Mouse (Mus musculus) liver, embryonic 12.5 days (tissue): ENCODE results near the gene Tmprss11f. TPM values are rescaled to one million over a fixed set of nuclear protein-coding genes. Genes with fewer than 3 reads are reported as not detected.

Experiments
- ATAC-seq: fragments of 200-750 bp; cut with Nextera tagmentation; 2 replicates; pipeline ENCODE4 v1.8.0; 2017; ENCODE audit warnings: moderate number of reproducible peaks, mild to moderate bottlenecking, moderate library complexity
- H3K27ac ChIP-seq: fragments of 300-500 bp; sonication (generic); 2 replicates; pipeline ENCODE4 v1.5.1; 2016; ENCODE audit warnings: mild to moderate bottlenecking
- H3K27me3 ChIP-seq: fragments of 300-500 bp; sonication (generic); replicated peaks from 2 replicates; pipeline ENCODE4 v1.6.1; 2016; ENCODE audit warnings: mild to moderate bottlenecking, moderate library complexity
- H3K36me3 ChIP-seq: fragments of 300-500 bp; sonication (generic); 2 replicates; pipeline ENCODE4 v1.6.1; 2016; ENCODE audit warnings: mild to moderate bottlenecking, moderate library complexity
- H3K4me1 ChIP-seq: fragments of 300-500 bp; sonication (generic); 2 replicates; pipeline ENCODE4 v1.6.1; 2016
- H3K4me2 ChIP-seq: fragments of 300-500 bp; sonication (generic); 2 replicates; pipeline ENCODE4 v1.6.1; 2016; ENCODE audit warnings: mild to moderate bottlenecking, moderate library complexity
- H3K4me3 ChIP-seq: fragments of 300-500 bp; sonication (generic); 2 replicates; pipeline ENCODE4 v1.5.1; 2016; ENCODE audit warnings: mild to moderate bottlenecking, moderate library complexity
- H3K9ac ChIP-seq: fragments of 300-500 bp; sonication (generic); 2 replicates; pipeline ENCODE4 v1.6.1; 2016; ENCODE audit warnings: mild to moderate bottlenecking, moderate library complexity
- H3K9me3 ChIP-seq: fragments of 300-500 bp; sonication (generic); replicated peaks from 2 replicates; pipeline ENCODE4 v1.6.1; 2016; ENCODE audit warnings: mild to moderate bottlenecking, moderate library complexity
- WGBS: fragments of 180-500 bp; shearing (Covaris S2); methylation state at CpG from one replicate; pipeline ENCODE4 v1.1.7; 2016; ENCODE audit not compliant: insufficient replicate concordance; 5-methylcytosine and 5-hydroxymethylcytosine counted together
- polyA plus RNA-seq: library from polyadenylated mRNA; unstranded; fragments of >200 nt; fragmentation: Nextera tagmentation; extraction: Ambion mirVana; gene quantifications from 2 replicates; pipeline ENCODE4 v1.2.1, GENCODE M21; 2016

Gene Tmprss11f
- polyA plus RNA-seq, 1 experiment from 2014 or later: not detected

GRCm38 (mm10) chr5:86518500-86518899 is 113.7 kb downstream of the Tmprss11f start, which contains the start of gene Tmprss11g:
Gene Tmprss11g (minus strand): TSS chr5:86518600.
- no peaks in the 10 kb centered on the region for H3K4me1 ChIP-seq
- H3K4me3 ChIP-seq: no peak within 1 kb of the TSS
- H3K9ac ChIP-seq: no peak within 1 kb of the TSS
- no peak within 1 kb of the TSS for H3K27ac ChIP-seq
- ATAC-seq: no peak
- no peak within 1 kb of the TSS for H3K4me2 ChIP-seq
- WGBS: 53% methylated on average over 9 of the region's 9 CpGs
- H3K36me3 ChIP-seq: no peaks in the 10 kb centered on the region
- H3K27me3 ChIP-seq: no peaks in the 10 kb centered on the region
- H3K9me3 ChIP-seq: 0 out of 2 replicates have a peak, but pooled peaks cover 3% of the 10 kb centered on the region

- Histone ChIP-seq H3K9ac (no peak overlapping the region), H3K27me3 (no peaks in the 10 kb centered on the region), H3K4me2 (no peak overlapping the region), H3K9me3 (no peaks in the 10 kb centered on the region; the same call in 1 of the 2 replicates), H3K27ac (no peak overlapping the region), H3K36me3 (no peaks in the 10 kb centered on the region), H3K4me1 (no peaks in the 10 kb centered on the region), H3K4me3 (no peak overlapping the region)
- 55% methylated on average over 5 of the region's 5 CpGs for WGBS
- no peak for ATAC-seq
These were observed 120.7 kb downstream of the Tmprss11f start for GRCm38 (mm10) chr5:86511538-86511937.

- Histone ChIP-seq H3K27ac (no peak overlapping the region), H3K9ac (no peak overlapping the region), H3K4me1 (no peaks in the 10 kb centered on the region), H3K4me3 (no peak overlapping the region), H3K4me2 (no peak overlapping the region), H3K27me3 (no peaks in the 10 kb centered on the region), H3K9me3 (no peaks in the 10 kb centered on the region), H3K36me3 (no peaks in the 10 kb centered on the region)
- ATAC-seq: no peak
- 37% methylated on average over 1 of the region's 1 CpGs for WGBS
These were observed 138.8 kb downstream of the Tmprss11f start for GRCm38 (mm10) chr5:86493453-86493852.

- WGBS: 49% methylated on average over 2 of the region's 2 CpGs
- H3K4me3 ChIP-seq: no peak overlapping the region
- H3K4me2 ChIP-seq: no peak overlapping the region
- no peaks in the 10 kb centered on the region for H3K36me3 ChIP-seq
- no peak for ATAC-seq
- no peak overlapping the region for H3K27ac ChIP-seq
- H3K27me3 ChIP-seq: no peaks in the 10 kb centered on the region
- no peaks in the 10 kb centered on the region for H3K9me3 ChIP-seq
- H3K9ac ChIP-seq: no peak overlapping the region
- no peaks in the 10 kb centered on the region for H3K4me1 ChIP-seq
These were observed 149.7 kb downstream of the Tmprss11f start for GRCm38 (mm10) chr5:86482562-86482961.

- no peak overlapping the region for H3K4me3 ChIP-seq
- WGBS: 70% methylated on average over 1 of the region's 1 CpGs
- H3K4me1 ChIP-seq: no peaks in the 10 kb centered on the region
- H3K27me3 ChIP-seq: no peaks in the 10 kb centered on the region
- H3K36me3 ChIP-seq: no peaks in the 10 kb centered on the region
- no peak overlapping the region for H3K9ac ChIP-seq
- H3K4me2 ChIP-seq: no peak overlapping the region
- no peaks in the 10 kb centered on the region for H3K9me3 ChIP-seq
- H3K27ac ChIP-seq: no peak overlapping the region
- ATAC-seq: no peak
These were observed 150.2 kb downstream of the Tmprss11f start for GRCm38 (mm10) chr5:86482031-86482430.

GRCm38 (mm10) chr5:86473859-86474258 is 158.4 kb downstream of the Tmprss11f start:
- no peaks in the 10 kb centered on the region for H3K27me3 ChIP-seq
- no peak overlapping the region for H3K9ac ChIP-seq
- WGBS: 72% methylated on average over 9 of the region's 9 CpGs
- H3K36me3 ChIP-seq: no peaks in the 10 kb centered on the region
- H3K4me1 ChIP-seq: no peaks in the 10 kb centered on the region
- H3K4me3 ChIP-seq: no peak overlapping the region
- no peaks in the 10 kb centered on the region for H3K9me3 ChIP-seq
- no peak overlapping the region for H3K4me2 ChIP-seq
- H3K27ac ChIP-seq: no peak overlapping the region
- no peak for ATAC-seq

Other genes starting within 250 kb of the Tmprss11f start
- gene Tmprss11a, start 163.4 kb downstream of the Tmprss11f start, polyA plus RNA-seq: not detected in 2 replicates
- not detected in 2 replicates for gene Tmprss11g, start 113.8 kb downstream of the Tmprss11f start, polyA plus RNA-seq
- not detected in 2 replicates for gene Tmprss11b, start 43.9 kb upstream of the Tmprss11f start, polyA plus RNA-seq
- not detected in 2 replicates for gene Tmprss11e, start 113.4 kb upstream of the Tmprss11f start, polyA plus RNA-seq
- gene Ythdc1, start 171.8 kb upstream of the Tmprss11f start, polyA plus RNA-seq: 23.2 and 23.9 TPM in 2 replicates